In genomic region chr5:113145171-113145570, GRCm38 (mm10) we compare ENCODE assay signal across 13 mouse cellular contexts.
DNase-seq lines count a peak whose midpoint lies in the region; ATAC-seq lines count a peak whose summit lies in the region.
"Had no signal": no experiment of that assay in that cellular context is flagged by ENCODE, and none has a peak within 500 bp of the region (broad histone marks: within the 10 kb centered on the region; RNA-seq: fewer than 3 reads in every experiment).

No protein-coding gene starts in this region.

- H3K27ac ChIP-seq in heart, embryonic 11.5 days (ENCODE audit: low read depth, low read length), result peak overlapping the region; percentile 36; the same call in 1 of the 2 replicates
- H3K27ac ChIP-seq in neural tube, embryonic 13.5 days (replicated peaks), result no peak overlapping the region
- peak overlapping the region; percentile 15 for H3K27ac ChIP-seq in intestine, embryonic 16.5 days (ENCODE audit: low read length)
- H3K27ac ChIP-seq in stomach, embryonic 15.5 days, result peak overlapping the region; percentile 58

- H3K4me3 ChIP-seq in heart, embryonic 11.5 days (ENCODE audit: low read depth, low read length), result no peak overlapping the region
- no peak overlapping the region for H3K4me3 ChIP-seq in neural tube, embryonic 13.5 days
- H3K4me3 ChIP-seq in intestine, embryonic 16.5 days (ENCODE audit: low read length), result no peak overlapping the region
- no peak overlapping the region for H3K4me3 ChIP-seq in stomach, embryonic 15.5 days (replicated peaks)

- H3K4me1 ChIP-seq in heart, embryonic 11.5 days (ENCODE audit: control insufficient read depth, insufficient read depth, low read length), result peaks cover 27% of the 10 kb centered on the region
- peaks cover 27% of the 10 kb centered on the region for H3K4me1 ChIP-seq in neural tube, embryonic 13.5 days (replicated peaks)
- peaks cover 29% of the 10 kb centered on the region for H3K4me1 ChIP-seq in intestine, embryonic 16.5 days (ENCODE audit: control insufficient read depth, insufficient read depth, low read length)
- peaks cover 23% of the 10 kb centered on the region for H3K4me1 ChIP-seq in stomach, embryonic 15.5 days

- no peak overlapping the region for H3K9ac ChIP-seq in heart, embryonic 11.5 days (ENCODE audit: low read depth, low read length)
- peak overlapping the region; percentile 22; the same call in 1 of the 2 replicates for H3K9ac ChIP-seq in neural tube, embryonic 13.5 days
- no peak overlapping the region for H3K9ac ChIP-seq in intestine, embryonic 16.5 days (ENCODE audit: low read depth, low read length)
- no peak overlapping the region for H3K9ac ChIP-seq in stomach, embryonic 15.5 days

- no peaks in the 10 kb centered on the region for H3K36me3 ChIP-seq in heart, embryonic 11.5 days (ENCODE audit: control insufficient read depth, insufficient read depth, low read length)
- H3K36me3 ChIP-seq in neural tube, embryonic 13.5 days, result no peaks in the 10 kb centered on the region
- H3K36me3 ChIP-seq in intestine, embryonic 16.5 days (ENCODE audit: control insufficient read depth, insufficient read depth, low read length), result no peaks in the 10 kb centered on the region
- no peaks in the 10 kb centered on the region for H3K36me3 ChIP-seq in stomach, embryonic 15.5 days

- 39% methylated on average over 9 of the region's 9 CpGs for WGBS in heart, embryonic 11.5 days (ENCODE audit: insufficient replicate concordance)
- WGBS in neural tube, embryonic 13.5 days, result 55% methylated on average over 9 of the region's 9 CpGs
- WGBS in intestine, embryonic 16.5 days, result 36% methylated on average over 9 of the region's 9 CpGs
- 38% methylated on average over 9 of the region's 9 CpGs for WGBS in stomach, embryonic 15.5 days

- no peaks in the 10 kb centered on the region for H3K27me3 ChIP-seq in heart, embryonic 11.5 days (ENCODE audit: control insufficient read depth, insufficient read depth, low read length)
- no peaks in the 10 kb centered on the region for H3K27me3 ChIP-seq in neural tube, embryonic 13.5 days
- H3K27me3 ChIP-seq in intestine, embryonic 16.5 days (replicated peaks; ENCODE audit: control insufficient read depth, insufficient read depth, low read length), result no peaks in the 10 kb centered on the region
- no peaks in the 10 kb centered on the region for H3K27me3 ChIP-seq in stomach, embryonic 15.5 days (replicated peaks)

- intact Hi-C loops in heart, postnatal 10 days (cut with DNase I), result no loop called here

- no peak for ATAC-seq in heart, embryonic 11.5 days (replicated peaks; ENCODE audit: insufficient number of reproducible peaks, low FRiP score, low TSS enrichment)
- no peak for ATAC-seq in neural tube, embryonic 13.5 days (ENCODE audit: low read depth)
- ATAC-seq in intestine, embryonic 16.5 days, result no peak
- no peak for ATAC-seq in stomach, embryonic 15.5 days (ENCODE audit: insufficient read depth, low FRiP score, low read depth)
- ATAC-seq in frontal cortex, adult (ENCODE audit: low TSS enrichment), result no peak
- ATAC-seq: inflammation-experienced regulatory T-cells, adult 6 months had no signal

- no peaks in the 10 kb centered on the region for H3K9me3 ChIP-seq in heart, embryonic 11.5 days (replicated peaks; ENCODE audit: control insufficient read depth, low read length)
- H3K9me3 ChIP-seq in neural tube, embryonic 13.5 days, result no peaks in the 10 kb centered on the region
- no peaks in the 10 kb centered on the region for H3K9me3 ChIP-seq in intestine, embryonic 16.5 days (ENCODE audit: control insufficient read depth, low read length)
- H3K9me3 ChIP-seq in stomach, embryonic 15.5 days, result no peaks in the 10 kb centered on the region

- H3K4me2 ChIP-seq in heart, embryonic 11.5 days, result no peak overlapping the region
- H3K4me2 ChIP-seq in neural tube, embryonic 13.5 days, result no peak overlapping the region
- H3K4me2 ChIP-seq in intestine, embryonic 16.5 days (ENCODE audit: low read depth, low read length), result no peak overlapping the region
- no peak overlapping the region for H3K4me2 ChIP-seq in stomach, embryonic 15.5 days

- DNase-seq in heart, postnatal 10 days, result no peak
- no peak for DNase-seq in neural tube, embryonic 10.5 days (ENCODE audit: extremely low spot score, low spot score)
- DNase-seq in cerebellum, adult 11-12 months, result no peak
- DNase-seq: adrenal gland, postnatal 25 days; cerebellum, adult 2 months; left cerebral cortex, postnatal 4 days; lung, adult 18-20 months had no signal
